Mouse (Mus musculus) liver, postnatal 0 days (tissue): ENCODE data around the gene Ppie.

Experiments used
- CTCF ChIP-seq: sonication (generic); IDR thresholded peaks from 2 replicates; pipeline ENCODE4 v1.5.1; 2016; ENCODE audit warnings: antibody characterized with exemption, low read depth
- EP300 ChIP-seq: IDR thresholded peaks from 2 replicates; pipeline ENCODE4 v1.6.1; 2016; ENCODE audit warnings: antibody characterized with exemption, low read depth, mild to moderate bottlenecking

DNA sequence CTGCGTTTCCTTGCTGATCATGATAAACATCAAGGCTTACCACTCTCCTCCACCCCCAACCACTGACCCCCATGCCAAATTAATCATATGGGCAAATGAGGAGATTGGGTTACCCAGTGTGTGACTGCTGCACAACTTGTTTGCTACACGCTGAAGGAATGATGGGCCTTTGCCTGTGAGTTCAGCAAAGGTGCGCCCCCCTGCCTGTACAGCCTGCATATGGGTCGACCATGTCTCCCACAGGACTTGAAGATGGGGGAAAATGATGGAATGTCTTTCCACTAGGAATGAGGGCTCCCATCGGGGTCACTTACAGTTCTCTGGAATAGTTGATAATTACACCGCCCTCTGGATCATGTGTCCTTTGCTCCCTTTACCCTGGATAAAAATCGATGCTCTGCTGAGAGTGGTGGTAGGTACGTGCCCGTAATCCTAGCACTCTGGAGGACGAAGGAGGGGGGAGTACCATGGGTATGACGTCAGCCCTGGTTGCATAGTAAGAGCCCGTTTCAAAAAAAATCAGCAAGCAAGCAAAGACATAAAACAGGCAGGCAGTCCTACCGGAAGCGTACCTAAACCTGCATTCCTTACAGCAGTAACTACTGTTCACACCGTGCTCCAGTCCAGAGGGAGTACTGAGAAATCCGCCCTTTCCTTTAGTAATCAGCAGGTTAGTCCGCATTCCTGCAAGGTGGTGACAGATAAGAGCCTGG is 46.5 kb downstream of the Ppie start:
- TF ChIP-seq CTCF (no peak), EP300 (peak; percentile 51; the same call in 1 of the 2 replicates)
